Mouse (Mus musculus) erythroblast, embryonic 14.5 days (primary cell): ENCODE measurements around the gene Coa5.

ENCODE experiments used
- GATA1 ChIP-seq: IDR thresholded peaks from 2 replicates; pipeline ENCODE4 v1.6.1; 2012; ENCODE audit warnings: low read length, inconsistent platforms, mixed read lengths
- TAL1 ChIP-seq: IDR thresholded peaks from 3 replicates; pipeline ENCODE4 v1.6.1; 2012; ENCODE audit warnings: low read length, inconsistent platforms, mixed read lengths

- TF ChIP-seq GATA1 (no peak), TAL1 (no peak)
Observed at GRCm38 (mm10) chr1:37428911-37429310, 992 bp downstream of the Coa5 start.
